Mouse (Mus musculus) forebrain, postnatal 0 days (tissue): Measurements from ENCODE around the gene Brd4. TPM values are rescaled to one million over a fixed set of nuclear protein-coding genes. Genes with fewer than 3 reads are reported as not detected.

ENCODE experiments used
- ATAC-seq: fragments of 200-750 bp; cut with Nextera tagmentation; 2 replicates; pipeline ENCODE4 v1.8.0; 2017; ENCODE audit warnings: mild to moderate bottlenecking, moderate library complexity
- DNase-seq: peaks from one replicate; pipeline ENCODE4 v3.0.0-alpha.2; 2015
- H3K27ac ChIP-seq: fragments of 300-500 bp; sonication (generic); 2 replicates; pipeline ENCODE4 v1.5.1; 2014; ENCODE audit warnings: low read depth, mild to moderate bottlenecking, antibody characterized with exemption, low read length, moderate library complexity, mixed read lengths
- H3K27me3 ChIP-seq: fragments of 300-500 bp; sonication (generic); 2 replicates; pipeline ENCODE4 v1.6.1; 2014; ENCODE audit warnings: mild to moderate bottlenecking, low read length, mixed read lengths; ENCODE audit not compliant: insufficient read depth
- H3K36me3 ChIP-seq: fragments of 300-500 bp; sonication (generic); 2 replicates; pipeline ENCODE4 v1.6.1; 2014; ENCODE audit warnings: mild to moderate bottlenecking, moderate library complexity; ENCODE audit not compliant: insufficient read depth
- H3K4me1 ChIP-seq: fragments of 300-500 bp; sonication (generic); 2 replicates; pipeline ENCODE4 v1.6.1; 2014; ENCODE audit warnings: antibody characterized with exemption; ENCODE audit not compliant: insufficient read depth
- H3K4me2 ChIP-seq: fragments of 300-500 bp; sonication (generic); 2 replicates; pipeline ENCODE4 v1.6.1; 2014; ENCODE audit warnings: low read depth, mild to moderate bottlenecking, moderate library complexity
- H3K4me3 ChIP-seq: fragments of 300-500 bp; sonication (generic); 2 replicates; pipeline ENCODE4 v1.5.1; 2014; ENCODE audit warnings: low read depth, low read length, mixed read lengths
- H3K9ac ChIP-seq: fragments of 300-500 bp; sonication (generic); 2 replicates; pipeline ENCODE4 v1.6.1; 2014; ENCODE audit warnings: mild to moderate bottlenecking
- H3K9me3 ChIP-seq: fragments of 300-500 bp; sonication (generic); 2 replicates; pipeline ENCODE4 v1.6.1; 2016; ENCODE audit warnings: low read length
- CTCF ChIP-seq: sonication (generic); IDR thresholded peaks from 2 replicates; pipeline ENCODE4 v1.5.1; 2016; ENCODE audit warnings: antibody characterized with exemption, control low read depth, low read depth
- WGBS: fragments of 180-500 bp; shearing (Covaris S2); extraction: QIAGEN DNeasy Blood & Tissue Kit; methylation state at CpG from one replicate; pipeline ENCODE4 v1.1.7; 2014; 5-methylcytosine and 5-hydroxymethylcytosine counted together
- polyA plus RNA-seq: library from polyadenylated mRNA; unstranded; fragments of >200 nt; fragmentation: Nextera tagmentation; extraction: Ambion mirVana; gene quantifications from 2 replicates; pipeline ENCODE4 v1.2.1, GENCODE M21; 2015
- total RNA-seq: library from RNA; depleted of rRNA; stranded (reverse); fragments of >200 nt; gene quantifications from 2 replicates; pipeline ENCODE4 v1.2.3, GENCODE M21; 2014

Gene Brd4
- total and polyA plus RNA-seq, 2 experiments from 2014 or later = 37.7 to 85.6 TPM

GRCm38 (mm10) chr17:32307963-32308362 lies 23.4 kb upstream of the Brd4 start:
- no peaks in the 10 kb centered on the region for H3K4me1 ChIP-seq
- no peak overlapping the region for H3K27ac ChIP-seq
- H3K9me3 ChIP-seq = no peaks in the 10 kb centered on the region
- no peaks in the 10 kb centered on the region for H3K27me3 ChIP-seq
- no peak for DNase-seq
- WGBS = 92% methylated on average over 4 of the region's 4 CpGs
- ATAC-seq = no peak
- H3K9ac ChIP-seq = no peak overlapping the region
- peaks cover 85% of the 10 kb centered on the region for H3K36me3 ChIP-seq
- no peak for TF ChIP-seq CTCF
- H3K4me2 ChIP-seq = no peak overlapping the region
- no peak overlapping the region for H3K4me3 ChIP-seq

- Histone ChIP-seq H3K27me3 (no peaks in the 10 kb centered on the region), H3K4me3 (no peak overlapping the region), H3K9ac (no peak overlapping the region), H3K36me3 (no peaks in the 10 kb centered on the region), H3K27ac (no peak overlapping the region), H3K9me3 (no peaks in the 10 kb centered on the region), H3K4me1 (no peaks in the 10 kb centered on the region), H3K4me2 (no peak overlapping the region)
- WGBS = 96% methylated on average over 1 of the region's 1 CpGs
- TF ChIP-seq CTCF = peak; percentile 12; the same call in 1 of the 2 replicates
- no peak for DNase-seq
- no peak for ATAC-seq
Observed at GRCm38 (mm10) chr17:32298125-32298524, 13.6 kb upstream of the Brd4 start.

- no peak for DNase-seq
- H3K27me3 ChIP-seq = no peaks in the 10 kb centered on the region
- no peaks in the 10 kb centered on the region for H3K9me3 ChIP-seq
- no peak overlapping the region for H3K9ac ChIP-seq
- H3K4me3 ChIP-seq = no peak overlapping the region
- no peaks in the 10 kb centered on the region for H3K4me1 ChIP-seq
- no peak overlapping the region for H3K27ac ChIP-seq
- H3K36me3 ChIP-seq = no peaks in the 10 kb centered on the region
- no peak overlapping the region for H3K4me2 ChIP-seq
- no peak for TF ChIP-seq CTCF
- WGBS = 84% methylated on average over 2 of the region's 2 CpGs
- ATAC-seq = no peak
Observed at GRCm38 (mm10) chr17:32295901-32296300, 11.4 kb upstream of the Brd4 start.

- Histone ChIP-seq H3K4me3 (no peak overlapping the region), H3K9me3 (no peaks in the 10 kb centered on the region), H3K4me1 (no peaks in the 10 kb centered on the region), H3K36me3 (no peaks in the 10 kb centered on the region), H3K4me2 (no peak overlapping the region), H3K27ac (no peak overlapping the region), H3K27me3 (no peaks in the 10 kb centered on the region), H3K9ac (no peak overlapping the region)
- WGBS = 81% methylated on average over 4 of the region's 4 CpGs
- no peak for TF ChIP-seq CTCF
- DNase-seq = no peak
- ATAC-seq = no peak
Observed at GRCm38 (mm10) chr17:32295160-32295559, 10.6 kb upstream of the Brd4 start.

GRCm38 (mm10) chr17:32285138-32285670 lies 682 bp upstream of the Brd4 start:
- Histone ChIP-seq H3K9ac (peak overlapping the region; percentile 96), H3K4me2 (peak overlapping the region; percentile 74), H3K36me3 (no peaks in the 10 kb centered on the region), H3K27me3 (no peaks in the 10 kb centered on the region), H3K4me3 (peak overlapping the region; percentile 87), H3K4me1 (peaks cover 10% of the 10 kb centered on the region), H3K27ac (peak overlapping the region; percentile 99), H3K9me3 (no peaks in the 10 kb centered on the region)
- 40% methylated on average over 6 of the region's 6 CpGs for WGBS
- no peak for ATAC-seq
- no peak for TF ChIP-seq CTCF
- no peak for DNase-seq

- no peaks in the 10 kb centered on the region for H3K27me3 ChIP-seq
- H3K9ac ChIP-seq = peak overlapping the region; percentile 96
- no peaks in the 10 kb centered on the region for H3K9me3 ChIP-seq
- H3K36me3 ChIP-seq = no peaks in the 10 kb centered on the region
- H3K27ac ChIP-seq = peak overlapping the region; percentile 99
- under 1% methylated on average over 31 of the region's 41 CpGs for WGBS
- ATAC-seq (peak; percentile 69), DNase-seq (peak; percentile 69)
- H3K4me3 ChIP-seq = peak overlapping the region; percentile 87
- peak overlapping the region; percentile 74 for H3K4me2 ChIP-seq
- peaks cover 14% of the 10 kb centered on the region for H3K4me1 ChIP-seq
- TF ChIP-seq CTCF = no peak
Observed at GRCm38 (mm10) chr17:32283771-32284221, 726 bp downstream of the Brd4 start.

- Histone ChIP-seq H3K4me2 (peak overlapping the region; percentile 74), H3K27me3 (no peaks in the 10 kb centered on the region), H3K4me1 (peaks cover 14% of the 10 kb centered on the region), H3K27ac (peak overlapping the region; percentile 99), H3K9me3 (no peaks in the 10 kb centered on the region), H3K4me3 (peak overlapping the region; percentile 87), H3K36me3 (no peaks in the 10 kb centered on the region), H3K9ac (peak overlapping the region; percentile 96)
- ATAC-seq = peak; percentile 0; the same call in 1 of the 2 replicates
- TF ChIP-seq CTCF = no peak
- 8% methylated on average over 7 of the region's 7 CpGs for WGBS
- no peak for DNase-seq
Observed at GRCm38 (mm10) chr17:32283341-32283740, 1.2 kb downstream of the Brd4 start.
